Mouse (Mus musculus) forebrain, embryonic 11.5 days (tissue): ENCODE measurements around the gene Tssc4. TPM values are rescaled to one million over a fixed set of nuclear protein-coding genes. Genes with fewer than 3 reads are reported as not detected.

Source experiments
- ATAC-seq: fragments of 200-750 bp; cut with Nextera tagmentation; replicated peaks from 2 replicates; pipeline ENCODE4 v1.8.0; 2017; ENCODE audit warnings: moderate TSS enrichment; ENCODE audit not compliant: low FRiP score
- DNase-seq: peaks from one replicate; pipeline ENCODE4 v3.0.0-alpha.2; 2017; ENCODE audit warnings: low spot score
- H3K27ac ChIP-seq: fragments of 300-500 bp; sonication (generic); 2 replicates; pipeline ENCODE4 v1.5.1; 2014; ENCODE audit warnings: low read depth, low read length
- H3K27me3 ChIP-seq: fragments of 300-500 bp; sonication (generic); 2 replicates; pipeline ENCODE4 v1.6.1; 2014; ENCODE audit warnings: mild to moderate bottlenecking, low read length, mixed read lengths; ENCODE audit not compliant: control insufficient read depth, insufficient read depth
- H3K36me3 ChIP-seq: fragments of 300-500 bp; sonication (generic); 2 replicates; pipeline ENCODE4 v1.6.1; 2014; ENCODE audit warnings: mild to moderate bottlenecking, low read length, moderate library complexity, mixed read lengths; ENCODE audit not compliant: control insufficient read depth, insufficient read depth
- H3K4me1 ChIP-seq: fragments of 300-500 bp; sonication (generic); replicated peaks from 2 replicates; pipeline ENCODE4 v1.6.1; 2014; ENCODE audit warnings: low read length, mixed read lengths; ENCODE audit not compliant: control insufficient read depth, insufficient read depth
- H3K4me2 ChIP-seq: fragments of 300-500 bp; sonication (generic); 2 replicates; pipeline ENCODE4 v1.6.1; 2014; ENCODE audit warnings: low read depth, mild to moderate bottlenecking, low read length, moderate library complexity, mixed read lengths; ENCODE audit not compliant: severe bottlenecking
- H3K4me3 ChIP-seq: fragments of 300-500 bp; sonication (generic); 2 replicates; pipeline ENCODE4 v1.5.1; 2014; ENCODE audit warnings: low read depth, low read length
- H3K9ac ChIP-seq: fragments of 300-500 bp; sonication (generic); 2 replicates; pipeline ENCODE4 v1.6.1; 2014; ENCODE audit warnings: low read length
- H3K9me3 ChIP-seq: fragments of 300-500 bp; sonication (generic); 2 replicates; pipeline ENCODE4 v1.6.1; 2016; ENCODE audit warnings: low read length, mixed read lengths; ENCODE audit not compliant: control insufficient read depth
- WGBS: fragments of 180-500 bp; shearing (Covaris S2); extraction: QIAGEN DNeasy Blood & Tissue Kit; methylation state at CpG from one replicate; pipeline ENCODE4 v1.1.7; 2014; 5-methylcytosine and 5-hydroxymethylcytosine counted together
- polyA plus RNA-seq: library from polyadenylated mRNA; unstranded; fragments of >200 nt; fragmentation: Nextera tagmentation; extraction: Ambion mirVana; gene quantifications from 2 replicates; pipeline ENCODE4 v1.2.1, GENCODE M21; 2014

The Tssc4 gene
- polyA plus RNA-seq, 1 experiment from 2014 or later: 73.3 TPM

- ATAC-seq: no peak
- no peaks in the 10 kb centered on the region for H3K9me3 ChIP-seq
- H3K4me1 ChIP-seq: no peaks in the 10 kb centered on the region
- DNase-seq: no peak
- H3K36me3 ChIP-seq: no peaks in the 10 kb centered on the region
- no peak overlapping the region for H3K4me2 ChIP-seq
- no peak overlapping the region for H3K4me3 ChIP-seq
- H3K27me3 ChIP-seq: no peaks in the 10 kb centered on the region
- no peak overlapping the region for H3K9ac ChIP-seq
- WGBS: 89% methylated on average over 1 of the region's 1 CpGs
- H3K27ac ChIP-seq: no peak overlapping the region
Observed at GRCm38 (mm10) chr7:143031816-143032215, 37.2 kb upstream of the Tssc4 start.

DNA sequence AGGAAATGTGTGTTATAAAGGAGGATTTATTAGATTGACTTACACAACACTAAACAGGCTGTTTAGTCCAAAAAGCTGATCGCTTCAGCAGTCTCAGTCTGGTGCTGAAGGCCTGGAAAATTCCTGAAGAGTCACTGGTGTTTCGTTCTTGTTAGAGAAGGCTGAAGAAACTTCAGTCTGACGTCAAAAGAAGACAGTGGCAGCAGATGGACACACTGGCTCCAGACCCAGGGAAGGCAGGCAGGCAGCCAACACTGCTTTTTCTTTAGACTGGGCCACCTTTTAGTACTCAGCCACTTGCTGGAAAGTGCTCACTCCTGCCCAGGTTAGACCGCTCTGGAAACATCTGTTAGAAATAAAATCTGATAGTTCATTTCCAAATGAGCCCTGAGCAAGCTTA is 35.5 kb upstream of the Tssc4 start:
- ATAC-seq (no peak), DNase-seq (no peak)
- no peak overlapping the region for H3K27ac ChIP-seq
- H3K36me3 ChIP-seq: no peaks in the 10 kb centered on the region
- no peaks in the 10 kb centered on the region for H3K4me1 ChIP-seq
- no peak overlapping the region for H3K4me3 ChIP-seq
- WGBS: 91% methylated on average over 4 of the region's 4 CpGs
- no peaks in the 10 kb centered on the region for H3K27me3 ChIP-seq
- no peaks in the 10 kb centered on the region for H3K9me3 ChIP-seq
- H3K4me2 ChIP-seq: no peak overlapping the region
- no peak overlapping the region for H3K9ac ChIP-seq

- Histone ChIP-seq H3K4me1 (no peaks in the 10 kb centered on the region), H3K4me3 (no peak overlapping the region), H3K27me3 (no peaks in the 10 kb centered on the region), H3K4me2 (no peak overlapping the region), H3K36me3 (no peaks in the 10 kb centered on the region), H3K9me3 (no peaks in the 10 kb centered on the region), H3K27ac (no peak overlapping the region), H3K9ac (no peak overlapping the region)
- 97% methylated on average over 2 of the region's 2 CpGs for WGBS
- ATAC-seq (no peak), DNase-seq (no peak)
Observed at GRCm38 (mm10) chr7:143034112-143034511, 34.9 kb upstream of the Tssc4 start.

DNA sequence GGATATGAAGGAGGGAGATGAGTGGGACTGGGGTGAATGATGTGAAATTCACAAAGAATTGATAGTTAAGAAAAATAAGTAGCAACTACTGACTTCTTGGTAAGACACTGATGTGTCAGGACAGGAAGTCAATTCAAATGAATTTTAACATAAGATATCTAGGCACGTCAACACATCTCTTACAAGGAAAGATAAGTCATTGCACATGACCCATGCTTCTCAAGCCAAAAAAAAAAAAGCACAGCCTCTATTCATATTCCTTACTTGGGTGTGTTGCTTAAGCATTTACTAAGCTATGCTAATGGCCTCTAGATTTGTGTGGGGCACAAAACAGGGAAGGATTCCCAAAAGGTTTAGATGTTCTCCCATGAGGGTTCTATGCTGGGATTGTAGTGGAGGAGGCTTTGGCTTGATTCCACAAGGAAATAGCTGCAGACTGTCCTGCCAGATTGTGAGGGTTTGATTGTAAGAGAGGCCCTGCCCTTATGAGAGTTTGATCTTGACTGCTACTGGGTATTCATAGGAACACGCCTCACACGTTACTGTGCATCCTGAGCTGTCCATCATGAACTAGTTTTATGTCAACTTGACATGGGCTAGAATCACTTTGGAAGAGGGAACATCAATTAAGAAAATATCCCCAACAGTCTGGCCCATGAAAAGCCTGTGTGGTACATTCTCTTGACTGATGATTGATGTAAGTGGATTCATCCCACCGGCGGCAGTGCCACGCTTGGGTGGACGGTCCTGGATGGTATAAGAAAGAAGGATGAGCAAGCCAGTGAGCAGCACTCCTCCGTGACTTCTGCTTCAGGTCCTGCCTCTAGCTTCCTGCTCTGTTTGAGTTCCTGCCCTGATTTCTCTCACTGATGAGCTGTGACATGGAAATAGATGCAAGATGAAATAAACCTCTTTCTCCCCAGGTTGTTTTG is 34.3 kb upstream of the Tssc4 start:
- no peak for DNase-seq

DNA sequence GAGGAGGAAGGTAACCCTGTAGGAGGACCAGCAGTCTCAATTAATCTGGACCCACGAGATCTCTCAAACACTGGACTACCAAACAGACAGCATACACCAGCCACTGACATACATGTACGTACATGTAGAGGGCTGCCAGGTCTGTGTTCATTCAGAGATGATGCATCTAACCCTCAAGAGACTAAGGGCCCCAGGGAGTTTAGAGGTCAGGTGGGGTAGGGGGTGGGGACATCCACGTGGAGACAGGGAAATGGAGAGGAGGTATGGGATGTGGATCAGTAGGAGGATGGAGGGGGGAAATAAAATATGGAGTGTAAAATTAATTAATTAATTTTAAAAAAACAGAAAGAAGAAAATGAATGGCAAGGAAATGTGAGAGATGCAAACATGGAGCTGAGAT is 32.3 kb upstream of the Tssc4 start:
- Histone ChIP-seq H3K4me1 (no peaks in the 10 kb centered on the region), H3K9me3 (no peaks in the 10 kb centered on the region), H3K9ac (no peak overlapping the region), H3K4me2 (no peak overlapping the region), H3K36me3 (no peaks in the 10 kb centered on the region), H3K27me3 (no peaks in the 10 kb centered on the region), H3K27ac (no peak overlapping the region), H3K4me3 (no peak overlapping the region)
- DNase-seq (no peak), ATAC-seq (no peak)
- 82% methylated on average over 3 of the region's 3 CpGs for WGBS

More for the DNA sequence above, 34.3 kb upstream of the Tssc4 start:
- Histone ChIP-seq H3K4me2 (no peak overlapping the region), H3K27ac (no peak overlapping the region), H3K36me3 (no peaks in the 10 kb centered on the region), H3K4me1 (no peaks in the 10 kb centered on the region), H3K4me3 (no peak overlapping the region), H3K9me3 (no peaks in the 10 kb centered on the region), H3K27me3 (no peaks in the 10 kb centered on the region), H3K9ac (no peak overlapping the region)
- WGBS: 94% methylated on average over 8 of the region's 8 CpGs
- no peak for ATAC-seq

- no peaks in the 10 kb centered on the region for H3K4me1 ChIP-seq
- no peak overlapping the region for H3K27ac ChIP-seq
- no peak overlapping the region for H3K4me2 ChIP-seq
- H3K4me3 ChIP-seq: no peak overlapping the region
- ATAC-seq (no peak), DNase-seq (no peak)
- H3K27me3 ChIP-seq: no peaks in the 10 kb centered on the region
- no peaks in the 10 kb centered on the region for H3K9me3 ChIP-seq
- no peak overlapping the region for H3K9ac ChIP-seq
- WGBS: 90% methylated on average over 4 of the region's 4 CpGs
- H3K36me3 ChIP-seq: no peaks in the 10 kb centered on the region
Observed at GRCm38 (mm10) chr7:143037306-143037705, 31.7 kb upstream of the Tssc4 start.

DNA sequence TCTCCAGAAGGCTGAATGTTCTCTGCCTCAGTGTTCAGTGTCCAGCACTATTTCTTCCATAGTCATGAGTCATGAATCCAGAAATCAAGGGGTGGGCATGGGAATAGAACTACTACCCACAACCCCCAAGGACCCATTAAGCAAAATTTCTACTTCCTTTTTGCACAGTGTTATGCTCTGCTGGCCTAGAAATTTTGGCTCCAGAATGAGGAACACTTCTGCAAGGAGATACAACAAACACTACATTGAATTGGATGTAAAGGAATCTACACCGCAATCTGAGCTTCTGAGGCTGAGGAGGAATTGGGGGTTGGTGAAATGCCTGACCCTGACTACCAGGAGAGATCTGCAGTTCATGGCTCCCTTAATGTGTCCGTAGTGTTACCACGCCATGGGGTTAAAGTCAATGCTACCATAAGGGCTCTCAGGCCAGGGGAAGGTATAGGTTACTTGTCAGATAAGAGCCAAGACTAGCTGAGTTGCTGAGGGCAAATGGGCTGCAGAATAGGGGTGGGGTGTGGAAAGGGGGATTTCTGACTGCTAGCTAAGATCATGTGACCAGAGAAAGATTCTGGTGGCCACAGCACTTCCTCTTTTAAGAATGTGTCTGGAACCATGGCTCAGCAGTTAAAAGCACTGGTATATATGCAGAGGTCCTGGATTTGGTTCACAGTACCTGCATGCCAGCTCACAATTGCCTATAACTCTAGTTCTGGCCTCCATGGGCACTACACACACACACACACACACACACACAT is 30.7 kb upstream of the Tssc4 start:
- H3K9ac ChIP-seq: no peak overlapping the region
- H3K36me3 ChIP-seq: no peaks in the 10 kb centered on the region
- no peaks in the 10 kb centered on the region for H3K4me1 ChIP-seq
- no peaks in the 10 kb centered on the region for H3K9me3 ChIP-seq
- H3K4me3 ChIP-seq: no peak overlapping the region
- WGBS: 89% methylated on average over 3 of the region's 3 CpGs
- ATAC-seq (no peak), DNase-seq (no peak)
- no peaks in the 10 kb centered on the region for H3K27me3 ChIP-seq
- H3K27ac ChIP-seq: no peak overlapping the region
- H3K4me2 ChIP-seq: no peak overlapping the region

DNA sequence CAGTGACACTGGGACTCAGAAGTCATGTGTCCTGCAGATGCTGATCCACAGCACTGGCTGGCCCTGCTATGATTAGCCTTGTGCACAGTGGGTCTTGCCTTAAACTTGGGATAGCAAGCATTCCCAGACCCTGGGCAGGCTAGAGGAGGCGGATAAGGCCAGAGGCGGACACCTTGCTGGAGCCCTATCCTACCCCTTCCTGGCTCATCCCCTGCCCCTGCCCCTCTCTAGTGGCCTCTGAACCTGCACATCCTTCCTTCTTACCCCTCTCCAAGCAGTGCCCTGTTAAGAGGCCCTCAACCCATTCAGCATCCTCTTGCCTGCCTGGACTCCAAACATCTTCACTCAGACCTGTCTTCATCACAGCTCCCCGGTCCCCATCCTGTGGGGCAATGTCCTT is 28.5 kb upstream of the Tssc4 start:
- whole genome bisulfite sequencing: 92% methylated on average over 3 of the region's 3 CpGs
- Histone ChIP-seq H3K36me3 (no peaks in the 10 kb centered on the region), H3K27me3 (no peaks in the 10 kb centered on the region), H3K4me2 (no peak overlapping the region), H3K9me3 (no peaks in the 10 kb centered on the region), H3K4me3 (no peak overlapping the region), H3K27ac (no peak overlapping the region), H3K4me1 (no peaks in the 10 kb centered on the region), H3K9ac (no peak overlapping the region)
- DNase-seq (no peak), ATAC-seq (no peak)
